Mouse (Mus musculus): Measurements from ENCODE around the gene Gabrb1.

GRCm38 (mm10) chr5:71986983-71987398, 329.1 kb downstream of the Gabrb1 start:
- no peak for TF ChIP-seq CTCF (IDR thresholded peaks at IDR 0.05; ENCODE audit: control insufficient read depth, insufficient read depth, insufficient read length)
- no peak for TF ChIP-seq MAX (IDR thresholded peaks at IDR 0.05)
- no peak for TF ChIP-seq USF1 (IDR thresholded peaks at IDR 0.05; ENCODE audit: low read depth)

Measured in C2C12 (cell line).